Mouse (Mus musculus) myocyte (in vitro differentiated cells): ENCODE data around the gene Folr2.

Source experiments
- CEBPB ChIP-seq: IDR thresholded peaks from 2 replicates; pipeline ENCODE4 v1.6.1; 2011; ENCODE audit warnings: mild to moderate bottlenecking, moderate library complexity; ENCODE audit not compliant: poor library complexity, insufficient read depth, severe bottlenecking
- E2F4 ChIP-seq: IDR thresholded peaks from one replicate; pipeline ENCODE4 v1.6.1; 2011; ENCODE audit warnings: mild to moderate bottlenecking, control low read depth, moderate library complexity; ENCODE audit not compliant: insufficient read depth
- MAX ChIP-seq: IDR thresholded peaks from one replicate; pipeline ENCODE4 v1.6.1; 2011; ENCODE audit warnings: low read depth, mild to moderate bottlenecking, control low read depth
- MYOD1 ChIP-seq, 3 experiments: IDR thresholded peaks; one replicate each; pipeline ENCODE4 v1.6.1; 2011; ENCODE audit warnings: control low read depth in 2 of 3, low read depth in 2 of 3, mild to moderate bottlenecking in 2 of 3, moderate library complexity in 1 of 3; ENCODE audit not compliant: insufficient read length in 2 of 3, control insufficient read depth in 1 of 3
- POLR2A ChIP-seq: IDR thresholded peaks from one replicate; pipeline ENCODE4 v1.6.1; 2011; ENCODE audit warnings: low read depth, mild to moderate bottlenecking, control low read depth, moderate library complexity; ENCODE audit not compliant: insufficient read length
- POLR2AphosphoS2 ChIP-seq: IDR thresholded peaks from one replicate; pipeline ENCODE4 v1.6.1; 2011; ENCODE audit warnings: low read depth, control low read depth; ENCODE audit not compliant: insufficient read length
- TCF12 ChIP-seq: IDR thresholded peaks from one replicate; pipeline ENCODE4 v1.6.1; 2011; ENCODE audit warnings: mild to moderate bottlenecking, control low read depth; ENCODE audit not compliant: poor library complexity, insufficient read depth, severe bottlenecking
- TCF3 ChIP-seq: IDR thresholded peaks from one replicate; pipeline ENCODE4 v1.6.1; 2011; ENCODE audit warnings: low read depth, control low read depth; ENCODE audit not compliant: insufficient read length
- USF1 ChIP-seq: IDR thresholded peaks from one replicate; pipeline ENCODE4 v1.6.1; 2011; ENCODE audit warnings: low read depth, mild to moderate bottlenecking, control low read depth, moderate library complexity

DNA sequence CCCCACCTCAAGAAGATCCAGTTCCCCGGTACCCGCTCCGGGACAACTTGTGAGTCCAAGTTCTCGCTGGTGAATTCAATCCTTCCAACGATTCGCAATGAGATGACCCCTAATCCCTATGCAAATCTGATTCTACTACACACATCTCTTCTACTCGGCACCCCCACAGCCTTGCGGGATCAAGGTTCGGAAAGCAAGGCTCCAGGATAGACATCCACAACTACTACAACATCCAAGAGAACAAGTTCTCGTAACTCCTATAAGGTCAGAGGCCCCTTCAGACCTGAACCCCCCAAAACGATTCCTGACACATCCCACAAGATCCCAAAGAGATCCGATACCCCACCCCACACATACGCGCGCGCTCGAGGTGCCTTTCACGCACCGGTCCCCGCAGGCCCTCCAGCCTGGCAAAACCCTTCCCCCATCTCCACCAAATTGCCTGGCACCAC is 19.8 kb downstream of the Folr2 start:
- TF ChIP-seq E2F4 (no peak), USF1 (no peak), POLR2AphosphoS2 (no peak), POLR2A (no peak), MAX (no peak), TCF12 (no peak), TCF3 (no peak), MYOD1 (IDR thresholded peaks at IDR 0.05; ENCODE audit: control insufficient read depth in 1 of 3, insufficient read length in 2 of 3, low read depth in 2 of 3) (no peak), CEBPB (no peak)
